Mouse (Mus musculus) megakaryocyte-erythroid progenitor cell, adult 5-6 weeks (primary cell): ENCODE measurements around the gene Dand5. TPM values are rescaled to one million over a fixed set of nuclear protein-coding genes. Genes with fewer than 3 reads are reported as not detected.
A peak's percentile ranks its signal among the peaks of the same experiment; 100 is the strongest.

ENCODE experiments used
- ATAC-seq: replicated peaks from 2 replicates; pipeline ENCODE4 v1.8.0; 2016; ENCODE audit warnings: mild to moderate bottlenecking, inconsistent platforms; ENCODE audit not compliant: severe bottlenecking, poor library complexity, low FRiP score, low TSS enrichment
- total RNA-seq, 2 experiments: library from RNA; stranded (forward) in 1 of 2; stranded (reverse) in 1 of 2; fragments of 200-1000, 215-1000 nt in 1 of 2; fragments of >200 nt in 1 of 2; fragmentation: Nextera tagmentation in 1 of 2; gene quantifications; 2 replicates each; pipeline ENCODE4 v1.2.3; 2014 to 2017

Dand5 gene
- total RNA-seq, 2 experiments from 2014 or later, result 3.7 to 4.7 TPM

DNA sequence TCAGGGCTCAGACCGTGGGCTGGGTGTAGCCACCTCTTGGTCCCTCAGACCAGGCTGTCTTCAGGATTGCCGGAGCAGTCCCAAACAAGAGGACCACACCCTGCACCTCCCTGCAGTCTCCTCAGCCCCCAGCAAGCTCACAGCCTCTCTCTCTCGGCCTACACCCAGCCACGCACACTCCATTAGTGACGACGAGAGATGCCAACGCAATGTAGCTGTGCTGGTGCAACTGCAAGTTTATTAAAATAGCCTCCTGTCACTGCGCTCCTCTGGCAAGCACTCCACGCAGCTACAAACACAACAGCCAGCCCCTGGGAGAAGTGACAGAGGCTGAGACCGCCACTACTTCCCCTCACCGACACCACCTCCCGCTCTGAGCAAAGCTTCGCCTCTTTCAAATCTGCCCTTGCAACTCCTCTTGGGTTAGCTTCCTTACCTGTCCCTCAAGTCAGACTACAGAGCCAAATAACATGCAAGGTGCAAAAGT lies 47.5 kb downstream of the Dand5 start:
- peak; percentile 58 for ATAC-seq

- ATAC-seq, result no peak
Measured at GRCm38 (mm10) chr8:84774473-84774911, 48.1 kb downstream of the Dand5 start.

GRCm38 (mm10) chr8:84773833-84774232 lies 48.8 kb downstream of the Dand5 start:
- ATAC-seq, result no peak

GRCm38 (mm10) chr8:84773304-84773703 lies 49.3 kb downstream of the Dand5 start:
- no peak for ATAC-seq

DNA sequence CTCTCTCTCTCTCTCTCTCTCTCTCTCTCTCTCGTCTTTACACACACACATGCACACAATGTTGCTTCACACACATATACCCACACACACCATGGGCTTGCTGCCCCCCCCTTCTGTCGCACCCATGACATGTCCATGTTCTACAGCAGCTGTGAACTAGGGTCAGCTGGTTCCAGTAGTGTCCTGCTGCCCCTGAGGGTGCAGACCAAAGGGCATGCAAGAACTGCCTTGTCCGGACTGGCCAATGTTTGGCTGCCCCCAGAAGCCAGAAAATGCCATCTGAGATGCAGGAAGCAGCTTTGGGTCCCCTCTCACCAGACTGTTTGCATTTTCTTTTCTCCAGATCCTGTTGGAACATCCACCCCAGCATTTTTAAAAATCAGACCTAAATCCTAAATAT lies 50.0 kb downstream of the Dand5 start:
- ATAC-seq, result no peak

DNA sequence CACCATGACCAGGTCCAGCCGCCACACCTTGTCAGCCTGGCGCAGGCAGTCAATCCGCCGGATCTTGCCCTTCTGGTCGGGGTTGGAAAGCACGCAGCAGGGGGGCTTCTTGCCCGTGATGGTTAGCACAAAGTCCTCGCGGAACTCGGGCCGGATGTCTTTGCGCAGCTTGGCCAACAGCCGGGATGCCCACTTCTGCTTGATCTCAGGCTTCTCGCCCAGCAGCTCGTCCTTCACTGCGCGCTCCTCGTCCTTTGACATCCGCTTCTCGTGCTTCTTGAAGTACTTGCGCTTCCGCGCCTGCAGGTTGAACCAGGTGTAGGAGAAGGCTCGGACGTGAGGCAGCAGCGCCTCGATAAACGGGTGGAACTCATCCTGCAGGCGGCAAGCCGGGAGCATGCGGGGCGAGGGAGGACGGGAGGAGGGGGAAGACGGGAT lies 50.7 kb downstream of the Dand5 start:
- no peak for ATAC-seq

GRCm38 (mm10) chr8:84771000-84771687 lies 51.5 kb downstream of the Dand5 start:
- no peak for ATAC-seq

DNA sequence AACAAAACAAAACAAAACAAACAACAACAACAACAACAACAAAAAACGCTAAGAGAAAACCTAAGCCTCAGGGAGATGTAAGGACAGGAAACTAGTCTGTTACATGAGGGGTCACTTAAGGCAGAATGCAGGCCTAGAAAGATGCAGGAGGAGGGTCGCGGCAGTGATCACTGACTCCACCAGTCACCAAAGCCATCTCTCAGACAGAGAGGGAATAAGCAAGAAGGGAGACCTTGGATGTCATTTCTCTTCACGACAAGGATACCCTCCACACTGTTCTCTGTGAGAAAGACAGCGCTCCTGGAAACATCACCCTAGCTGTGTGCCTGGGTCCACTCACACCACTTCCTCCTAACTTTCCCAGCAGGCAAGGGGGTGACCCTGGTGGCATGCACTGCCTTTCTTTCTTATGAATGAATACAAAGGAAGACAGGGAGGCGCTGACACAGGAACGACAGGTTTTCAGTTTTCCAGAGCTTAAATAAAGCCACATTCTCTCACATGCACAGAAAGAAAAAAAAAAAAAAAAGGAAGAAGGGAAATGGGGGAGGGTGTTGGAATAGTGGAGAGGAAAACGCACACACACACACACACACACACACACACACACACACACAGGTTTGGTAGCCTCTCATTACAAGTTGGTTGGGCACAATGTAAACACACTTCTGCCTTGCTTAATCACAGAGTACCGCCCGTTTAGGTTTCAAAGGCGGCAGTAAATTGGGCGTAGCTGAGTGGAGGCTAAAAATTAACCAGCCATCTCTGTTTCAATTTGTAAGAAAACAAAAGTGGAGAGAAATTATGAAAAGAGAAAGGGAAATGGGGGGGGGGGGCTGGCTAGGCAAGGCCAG lies 52.3 kb downstream of the Dand5 start:
- no peak for ATAC-seq

- no peak for ATAC-seq
Measured at GRCm38 (mm10) chr8:84769324-84769723, 53.3 kb downstream of the Dand5 start.

- no peak for ATAC-seq
Measured at GRCm38 (mm10) chr8:84768343-84769095, 54.1 kb downstream of the Dand5 start.

- no peak for ATAC-seq
Measured at GRCm38 (mm10) chr8:84767221-84767620, 55.4 kb downstream of the Dand5 start.

- no peak for ATAC-seq
Measured at GRCm38 (mm10) chr8:84766422-84766821, 56.2 kb downstream of the Dand5 start.

GRCm38 (mm10) chr8:84765629-84766028 lies 57.0 kb downstream of the Dand5 start:
- ATAC-seq, result no peak

Other genes starting within 250 kb of the Dand5 start
- 23.2 and 27.2 TPM in 2 replicates for gene Ier2, start 160.0 kb downstream of the Dand5 start, total RNA-seq (2014; fragmentation: Nextera tagmentation)
- gene Ier2, start 160.0 kb downstream of the Dand5 start, total RNA-seq (2017), result 47.1 and 60.7 TPM in 2 replicates
- gene Trmt1, start 136.5 kb downstream of the Dand5 start, total RNA-seq (2014; fragmentation: Nextera tagmentation), result 170 and 181 TPM in 2 replicates
- gene Trmt1, start 136.5 kb downstream of the Dand5 start, total RNA-seq (2017), result 94.9 and 126 TPM in 2 replicates
- gene Nacc1, start 135.0 kb downstream of the Dand5 start, total RNA-seq (2014; fragmentation: Nextera tagmentation), result 71.6 and 76.7 TPM in 2 replicates
- 35.8 and 51.5 TPM in 2 replicates for gene Nacc1, start 135.0 kb downstream of the Dand5 start, total RNA-seq (2017)
- 44.2 and 65.2 TPM in 2 replicates for gene Lyl1, start 121.4 kb downstream of the Dand5 start, total RNA-seq (2014; fragmentation: Nextera tagmentation)
- 9.5 and 10.1 TPM in 2 replicates for gene Lyl1, start 121.4 kb downstream of the Dand5 start, total RNA-seq (2017)
- gene G430095P16Rik, start 99.8 kb downstream of the Dand5 start, total RNA-seq (2014; fragmentation: Nextera tagmentation), result 25.7 and 28.1 TPM in 2 replicates
- gene G430095P16Rik, start 99.8 kb downstream of the Dand5 start, total RNA-seq (2017), result 8.2 and 11.4 TPM in 2 replicates
- 73.4 and 79.7 TPM in 2 replicates for gene Nfix, start 22.5 kb downstream of the Dand5 start, total RNA-seq (2014; fragmentation: Nextera tagmentation)
- gene Nfix, start 22.5 kb downstream of the Dand5 start, total RNA-seq (2017), result 13.3 and 26.0 TPM in 2 replicates
- 28.3 and 31.1 TPM in 2 replicates for gene Gadd45gip1, start 8.7 kb upstream of the Dand5 start, total RNA-seq (2014; fragmentation: Nextera tagmentation)
- 53.1 and 61.8 TPM in 2 replicates for gene Gadd45gip1, start 8.7 kb upstream of the Dand5 start, total RNA-seq (2017)
- 94.8 and 151 TPM in 2 replicates for gene Rad23a, start 17.8 kb upstream of the Dand5 start, total RNA-seq (2014; fragmentation: Nextera tagmentation)
- gene Rad23a, start 17.8 kb upstream of the Dand5 start, total RNA-seq (2017), result 38.4 and 43.7 TPM in 2 replicates
- 286 and 320 TPM in 2 replicates for gene Calr, start 24.1 kb upstream of the Dand5 start, total RNA-seq (2014; fragmentation: Nextera tagmentation)
- gene Calr, start 24.1 kb upstream of the Dand5 start, total RNA-seq (2017), result 1,361 and 1,527 TPM in 2 replicates
- 101 and 104 TPM in 2 replicates for gene Farsa, start 34.2 kb upstream of the Dand5 start, total RNA-seq (2014; fragmentation: Nextera tagmentation)
- gene Farsa, start 34.2 kb upstream of the Dand5 start, total RNA-seq (2017), result 151 and 153 TPM in 2 replicates
- 101 and 135 TPM in 2 replicates for gene Syce2, start 49.3 kb upstream of the Dand5 start, total RNA-seq (2014; fragmentation: Nextera tagmentation)
- 98.9 and 102 TPM in 2 replicates for gene Syce2, start 49.3 kb upstream of the Dand5 start, total RNA-seq (2017)
- 34.7 and 51.0 TPM in 2 replicates for gene Gcdh, start 71.1 kb upstream of the Dand5 start, total RNA-seq (2014; fragmentation: Nextera tagmentation)
- gene Gcdh, start 71.1 kb upstream of the Dand5 start, total RNA-seq (2017), result 37.0 and 42.9 TPM in 2 replicates
- 193 and 197 TPM in 2 replicates for gene Klf1, start 79.1 kb upstream of the Dand5 start, total RNA-seq (2014; fragmentation: Nextera tagmentation)
- 162 and 228 TPM in 2 replicates for gene Klf1, start 79.1 kb upstream of the Dand5 start, total RNA-seq (2017)
- 29.1 and 38.8 TPM in 2 replicates for gene Dnase2a, start 85.7 kb upstream of the Dand5 start, total RNA-seq (2014; fragmentation: Nextera tagmentation)
- gene Dnase2a, start 85.7 kb upstream of the Dand5 start, total RNA-seq (2017), result 26.7 and 42.2 TPM in 2 replicates
- gene Mast1, start 114.5 kb upstream of the Dand5 start, total RNA-seq (2014; fragmentation: Nextera tagmentation), result 0.45 TPM in 1 of 2 replicates, not detected in the other
- gene Mast1, start 114.5 kb upstream of the Dand5 start, total RNA-seq (2017), result 0.42 TPM in 1 of 2 replicates, not detected in the other
- not detected in 2 replicates for gene Rtbdn, start 124.2 kb upstream of the Dand5 start, total RNA-seq (2014; fragmentation: Nextera tagmentation)
- gene Rtbdn, start 124.2 kb upstream of the Dand5 start, total RNA-seq (2017), result not detected in 2 replicates
- gene Gm49661, start 146.6 kb upstream of the Dand5 start, total RNA-seq (2014; fragmentation: Nextera tagmentation), result not detected in 2 replicates
- not detected in 2 replicates for gene Gm49661, start 146.6 kb upstream of the Dand5 start, total RNA-seq (2017)
- gene Prdx2, start 146.8 kb upstream of the Dand5 start, total RNA-seq (2014; fragmentation: Nextera tagmentation), result 898 and 1,004 TPM in 2 replicates
- 1,011 and 1,021 TPM in 2 replicates for gene Prdx2, start 146.8 kb upstream of the Dand5 start, total RNA-seq (2017)
- gene Rnaseh2a, start 146.9 kb upstream of the Dand5 start, total RNA-seq (2014; fragmentation: Nextera tagmentation), result 198 and 202 TPM in 2 replicates
- 119 and 151 TPM in 2 replicates for gene Rnaseh2a, start 146.9 kb upstream of the Dand5 start, total RNA-seq (2017)
- 4.1 and 8.0 TPM in 2 replicates for gene Junb, start 155.9 kb upstream of the Dand5 start, total RNA-seq (2014; fragmentation: Nextera tagmentation)
- 57.8 and 74.2 TPM in 2 replicates for gene Junb, start 155.9 kb upstream of the Dand5 start, total RNA-seq (2017)
- gene Hook2, start 167.8 kb upstream of the Dand5 start, total RNA-seq (2014; fragmentation: Nextera tagmentation), result 7.7 and 9.6 TPM in 2 replicates
- gene Hook2, start 167.8 kb upstream of the Dand5 start, total RNA-seq (2017), result 11.0 and 19.9 TPM in 2 replicates
- not detected in 2 replicates for gene Best2, start 191.7 kb upstream of the Dand5 start, total RNA-seq (2014; fragmentation: Nextera tagmentation)
- gene Best2, start 191.7 kb upstream of the Dand5 start, total RNA-seq (2017), result not detected in 2 replicates
- 77.3 and 82.3 TPM in 2 replicates for gene Asna1, start 202.5 kb upstream of the Dand5 start, total RNA-seq (2014; fragmentation: Nextera tagmentation)
- 48.6 and 73.5 TPM in 2 replicates for gene Asna1, start 202.5 kb upstream of the Dand5 start, total RNA-seq (2017)
- gene Trir, start 204.0 kb upstream of the Dand5 start, total RNA-seq (2014; fragmentation: Nextera tagmentation), result 137 and 159 TPM in 2 replicates
- gene Trir, start 204.0 kb upstream of the Dand5 start, total RNA-seq (2017), result 342 and 455 TPM in 2 replicates
- gene Tnpo2, start 214.1 kb upstream of the Dand5 start, total RNA-seq (2014; fragmentation: Nextera tagmentation), result 42.2 and 68.5 TPM in 2 replicates
- gene Tnpo2, start 214.1 kb upstream of the Dand5 start, total RNA-seq (2017), result 20.3 and 28.3 TPM in 2 replicates
- gene Fbxw9, start 237.2 kb upstream of the Dand5 start, total RNA-seq (2014; fragmentation: Nextera tagmentation), result 11.0 and 21.1 TPM in 2 replicates
- gene Fbxw9, start 237.2 kb upstream of the Dand5 start, total RNA-seq (2017), result 1.4 and 5.8 TPM in 2 replicates
- gene Gm5741, start 245.2 kb upstream of the Dand5 start, total RNA-seq (2014; fragmentation: Nextera tagmentation), result not detected in 2 replicates
- not detected in 2 replicates for gene Gm5741, start 245.2 kb upstream of the Dand5 start, total RNA-seq (2017)
- gene Dhps, start 248.9 kb upstream of the Dand5 start, total RNA-seq (2014; fragmentation: Nextera tagmentation), result 69.1 and 99.2 TPM in 2 replicates
- 15.0 and 17.6 TPM in 2 replicates for gene Dhps, start 248.9 kb upstream of the Dand5 start, total RNA-seq (2017)